Mouse (Mus musculus): ENCODE measurements around the gene Mamdc4.

GRCm38 (mm10) chr2:25549021-25549991 is 25.3 kb downstream of the Mamdc4 start:
- TF ChIP-seq POLR2A (IDR thresholded peaks at IDR 0.05; ENCODE audit: control insufficient read depth in 1 of 2, insufficient read depth in 1 of 2, low read depth in 1 of 2, low read length in 2 of 2, poor library complexity in 1 of 2) (no peak), GABPA (IDR thresholded peaks at IDR 0.05; ENCODE audit: low read depth, low read length) (no peak), TCF12 (IDR thresholded peaks at IDR 0.05; ENCODE audit: low read depth, low read length) (no peak), MYC (IDR thresholded peaks at IDR 0.05; ENCODE audit: low read depth, low read length) (no peak), CTCF (IDR thresholded peaks at IDR 0.05 in 2 of 3, conservative IDR thresholded peaks at IDR 0.05 in 1 of 3; ENCODE audit: control insufficient read depth in 1 of 3, insufficient read depth in 1 of 3, low read depth in 2 of 3, low read length in 3 of 3, poor library complexity in 1 of 3, severe bottlenecking in 1 of 3) (no peak), ZMIZ1 (IDR thresholded peaks at IDR 0.05; ENCODE audit: low read depth, low read length) (no peak), SMC3 (IDR thresholded peaks at IDR 0.05; ENCODE audit: low read depth, low read length) (no peak), HCFC1 (IDR thresholded peaks at IDR 0.05; ENCODE audit: low read depth, low read length) (no peak)
